Mouse (Mus musculus): ENCODE results near the gene Galnt18. TPM values are rescaled to one million over a fixed set of nuclear protein-coding genes. Genes with fewer than 3 reads are reported as not detected.

The Galnt18 gene
- polyA plus RNA-seq, 1 experiment from 2014 or later = 20.9 TPM

DNA sequence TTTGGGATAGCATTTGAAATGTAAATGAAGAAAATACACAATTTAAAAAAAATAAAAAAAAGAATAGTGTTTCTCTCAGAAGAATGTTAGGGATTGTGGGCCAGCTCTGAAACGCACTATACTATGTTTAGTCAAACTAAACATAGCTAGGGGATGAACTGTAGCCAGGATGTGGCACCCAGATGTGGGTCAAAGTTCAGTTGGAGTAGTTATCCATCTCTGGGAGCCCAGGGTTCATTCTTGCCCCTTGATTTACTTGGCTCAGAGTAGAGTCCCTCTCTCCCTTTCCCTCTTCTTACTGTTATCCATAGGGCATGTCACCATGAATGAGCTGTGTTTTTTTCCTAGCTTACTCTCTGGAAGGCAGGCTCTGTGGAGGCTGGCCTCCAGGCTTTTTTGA is 165.3 kb downstream of the Galnt18 start:
- Histone ChIP-seq H3K27ac (ENCODE audit: low read depth, low read length) (no peak overlapping the region), H3K36me3 (ENCODE audit: control insufficient read depth, insufficient read depth, low read length) (no peaks in the 10 kb centered on the region), H3K4me3 (ENCODE audit: low read length) (no peak overlapping the region), H3K9ac (ENCODE audit: low read depth, low read length) (no peak overlapping the region), H3K4me2 (ENCODE audit: low read length) (no peak overlapping the region), H3K9me3 (ENCODE audit: control insufficient read depth, low read length) (no peaks in the 10 kb centered on the region), H3K27me3 (replicated peaks; ENCODE audit: control insufficient read depth, insufficient read depth, low read length) (no peaks in the 10 kb centered on the region), H3K4me1 (ENCODE audit: control insufficient read depth, insufficient read depth, low read depth, low read length) (no peaks in the 10 kb centered on the region; the same call in 1 of the 2 replicates)
- WGBS = 82% methylated on average over 1 of the region's 1 CpGs
- ATAC-seq = no peak

DNA sequence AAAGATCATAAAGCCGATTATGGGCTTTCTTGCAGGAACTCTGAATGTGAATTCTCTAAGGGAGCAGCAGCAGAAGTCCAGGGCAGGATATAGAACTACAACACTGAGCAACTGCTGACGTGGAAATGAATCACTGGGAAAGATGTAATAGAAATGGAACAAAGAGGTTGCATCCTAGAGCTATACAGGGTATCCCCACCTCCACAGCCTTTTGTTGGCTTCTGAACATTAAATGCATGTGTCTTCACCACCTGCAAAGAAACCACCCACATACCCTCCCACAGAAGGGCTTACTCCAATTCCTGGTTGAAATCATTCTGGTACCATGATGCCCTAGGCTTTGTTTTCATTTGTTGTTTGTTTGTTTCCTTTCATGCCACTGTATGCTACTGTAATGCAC is 172.3 kb downstream of the Galnt18 start:
- Histone ChIP-seq H3K4me3 (ENCODE audit: low read length) (no peak overlapping the region), H3K4me1 (ENCODE audit: control insufficient read depth, insufficient read depth, low read depth, low read length) (no peaks in the 10 kb centered on the region), H3K27me3 (replicated peaks; ENCODE audit: control insufficient read depth, insufficient read depth, low read length) (no peaks in the 10 kb centered on the region), H3K4me2 (ENCODE audit: low read length) (no peak overlapping the region), H3K36me3 (ENCODE audit: control insufficient read depth, insufficient read depth, low read length) (no peaks in the 10 kb centered on the region), H3K9me3 (ENCODE audit: control insufficient read depth, low read length) (no peaks in the 10 kb centered on the region), H3K9ac (ENCODE audit: low read depth, low read length) (no peak overlapping the region), H3K27ac (ENCODE audit: low read depth, low read length) (no peak overlapping the region)
- no peak for ATAC-seq
- WGBS = 94% methylated on average over 2 of the region's 2 CpGs

DNA sequence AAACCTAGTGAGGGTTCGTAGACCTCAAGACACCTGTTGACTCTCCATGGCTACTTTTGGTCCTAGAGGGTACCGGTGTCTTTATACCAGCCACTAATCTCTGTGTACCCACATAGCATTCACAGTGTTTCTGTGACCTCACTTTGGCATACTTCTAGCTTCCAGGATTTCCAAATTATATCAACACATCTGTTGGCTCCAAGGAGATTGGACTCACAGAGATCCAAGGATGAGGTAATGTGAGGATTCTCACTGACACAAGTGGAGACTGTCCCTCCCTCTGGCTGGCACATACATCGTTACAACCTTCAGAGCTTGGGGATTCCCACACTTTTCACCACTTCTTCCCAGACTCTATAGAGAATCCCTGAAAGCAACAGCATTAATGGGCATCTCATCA is 173.7 kb downstream of the Galnt18 start:
- no peak for ATAC-seq
- H3K36me3 ChIP-seq (ENCODE audit: control insufficient read depth, insufficient read depth, low read length) = no peaks in the 10 kb centered on the region
- H3K9me3 ChIP-seq (ENCODE audit: control insufficient read depth, low read length) = no peaks in the 10 kb centered on the region
- no peaks in the 10 kb centered on the region for H3K27me3 ChIP-seq (replicated peaks; ENCODE audit: control insufficient read depth, insufficient read depth, low read length)
- WGBS = 87% methylated on average over 3 of the region's 3 CpGs
- H3K27ac ChIP-seq (ENCODE audit: low read depth, low read length) = no peak overlapping the region
- no peak overlapping the region for H3K4me2 ChIP-seq (ENCODE audit: low read length)
- no peak overlapping the region for H3K4me3 ChIP-seq (ENCODE audit: low read length)
- no peak overlapping the region for H3K9ac ChIP-seq (ENCODE audit: low read depth, low read length)
- H3K4me1 ChIP-seq (ENCODE audit: control insufficient read depth, insufficient read depth, low read depth, low read length) = no peaks in the 10 kb centered on the region

DNA sequence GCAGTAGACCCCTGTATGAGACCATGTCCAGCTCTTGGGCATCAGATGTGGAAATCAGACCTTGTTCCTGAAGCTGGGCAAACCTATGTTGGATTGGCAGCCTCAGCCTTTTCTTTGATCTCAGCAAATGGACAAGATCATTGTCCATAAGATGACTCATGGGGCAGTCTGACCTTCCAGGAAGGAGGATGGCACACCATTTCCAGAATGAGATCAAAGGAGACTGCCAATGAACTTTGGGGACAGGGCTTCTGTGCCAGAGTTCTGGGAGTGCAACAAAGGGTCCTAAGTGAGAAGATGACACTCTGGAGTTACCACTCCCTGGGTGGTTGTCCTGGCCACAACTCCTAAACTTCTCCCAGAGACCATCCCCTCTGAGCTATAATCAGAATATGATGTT is 174.1 kb downstream of the Galnt18 start:
- H3K4me3 ChIP-seq (ENCODE audit: low read length) = no peak overlapping the region
- H3K4me1 ChIP-seq (ENCODE audit: control insufficient read depth, insufficient read depth, low read depth, low read length) = no peaks in the 10 kb centered on the region
- H3K36me3 ChIP-seq (ENCODE audit: control insufficient read depth, insufficient read depth, low read length) = no peaks in the 10 kb centered on the region
- no peaks in the 10 kb centered on the region for H3K27me3 ChIP-seq (replicated peaks; ENCODE audit: control insufficient read depth, insufficient read depth, low read length)
- H3K4me2 ChIP-seq (ENCODE audit: low read length) = no peak overlapping the region
- no peak overlapping the region for H3K9ac ChIP-seq (ENCODE audit: low read depth, low read length)
- ATAC-seq = no peak
- no peak overlapping the region for H3K27ac ChIP-seq (ENCODE audit: low read depth, low read length)
- H3K9me3 ChIP-seq (ENCODE audit: control insufficient read depth, low read length) = no peaks in the 10 kb centered on the region

DNA sequence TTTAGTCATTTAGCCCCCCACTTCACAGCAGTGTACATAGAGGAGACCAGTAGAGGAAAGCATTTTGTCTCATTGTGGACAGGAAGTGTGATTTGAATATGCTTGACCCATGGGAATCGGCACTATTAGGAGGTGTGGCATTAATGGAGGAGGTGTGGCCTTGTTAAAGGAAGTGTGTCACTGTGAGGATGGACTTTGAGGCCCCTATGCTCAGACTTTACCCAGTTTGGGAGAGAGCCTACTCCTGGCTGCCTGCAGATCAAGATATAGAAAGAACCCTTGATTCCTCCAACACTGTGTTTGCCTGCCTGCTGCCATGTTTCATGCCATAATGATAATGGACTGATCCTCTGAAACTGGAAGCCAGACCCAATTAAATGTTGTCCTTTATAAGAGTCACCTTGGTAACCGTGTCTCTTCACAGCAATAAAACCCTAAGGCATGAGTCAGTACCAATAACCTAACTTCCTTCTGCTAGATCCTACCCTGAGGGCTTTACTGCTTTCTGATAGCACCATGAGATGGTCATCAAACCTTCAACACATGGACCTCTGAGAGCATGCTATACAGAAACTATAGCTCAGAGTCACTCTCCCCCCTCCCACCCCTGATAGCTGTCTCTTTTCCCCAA is 175.1 kb downstream of the Galnt18 start:
- Histone ChIP-seq H3K9me3 (ENCODE audit: control insufficient read depth, low read length) (no peaks in the 10 kb centered on the region), H3K4me3 (ENCODE audit: low read length) (no peak overlapping the region), H3K4me1 (ENCODE audit: control insufficient read depth, insufficient read depth, low read depth, low read length) (no peaks in the 10 kb centered on the region), H3K9ac (ENCODE audit: low read depth, low read length) (no peak overlapping the region), H3K36me3 (ENCODE audit: control insufficient read depth, insufficient read depth, low read length) (no peaks in the 10 kb centered on the region), H3K27me3 (replicated peaks; ENCODE audit: control insufficient read depth, insufficient read depth, low read length) (no peaks in the 10 kb centered on the region), H3K4me2 (ENCODE audit: low read length) (no peak overlapping the region), H3K27ac (ENCODE audit: low read depth, low read length) (no peak overlapping the region)
- 86% methylated on average over 2 of the region's 2 CpGs for WGBS
- no peak for ATAC-seq

DNA sequence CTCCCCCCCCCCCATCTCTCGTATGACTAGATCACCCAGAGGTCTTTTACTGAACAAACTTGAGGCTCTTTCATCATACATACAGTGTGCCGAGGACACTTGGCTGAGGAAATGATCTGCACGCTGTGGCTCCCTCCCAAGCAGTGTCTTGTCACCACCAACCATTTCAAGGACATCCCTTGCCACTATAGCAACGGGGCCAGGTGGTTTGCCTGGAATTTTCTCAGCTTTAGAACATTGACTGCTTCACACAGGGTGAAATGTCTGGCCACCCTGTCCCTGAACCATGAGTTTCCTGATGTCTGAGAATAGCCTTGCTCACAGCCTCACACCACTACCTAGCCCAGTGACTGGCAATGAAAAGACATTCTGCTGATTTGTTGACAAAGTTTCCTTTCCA is 176.6 kb downstream of the Galnt18 start:
- no peaks in the 10 kb centered on the region for H3K27me3 ChIP-seq (replicated peaks; ENCODE audit: control insufficient read depth, insufficient read depth, low read length)
- no peak overlapping the region for H3K4me2 ChIP-seq (ENCODE audit: low read length)
- H3K9me3 ChIP-seq (ENCODE audit: control insufficient read depth, low read length) = no peaks in the 10 kb centered on the region
- no peak overlapping the region for H3K9ac ChIP-seq (ENCODE audit: low read depth, low read length)
- H3K4me3 ChIP-seq (ENCODE audit: low read length) = no peak overlapping the region
- H3K4me1 ChIP-seq (ENCODE audit: control insufficient read depth, insufficient read depth, low read depth, low read length) = no peaks in the 10 kb centered on the region
- ATAC-seq = no peak
- no peaks in the 10 kb centered on the region for H3K36me3 ChIP-seq (ENCODE audit: control insufficient read depth, insufficient read depth, low read length)
- WGBS = 75% methylated on average over 4 of the region's 4 CpGs
- H3K27ac ChIP-seq (ENCODE audit: low read depth, low read length) = no peak overlapping the region

DNA sequence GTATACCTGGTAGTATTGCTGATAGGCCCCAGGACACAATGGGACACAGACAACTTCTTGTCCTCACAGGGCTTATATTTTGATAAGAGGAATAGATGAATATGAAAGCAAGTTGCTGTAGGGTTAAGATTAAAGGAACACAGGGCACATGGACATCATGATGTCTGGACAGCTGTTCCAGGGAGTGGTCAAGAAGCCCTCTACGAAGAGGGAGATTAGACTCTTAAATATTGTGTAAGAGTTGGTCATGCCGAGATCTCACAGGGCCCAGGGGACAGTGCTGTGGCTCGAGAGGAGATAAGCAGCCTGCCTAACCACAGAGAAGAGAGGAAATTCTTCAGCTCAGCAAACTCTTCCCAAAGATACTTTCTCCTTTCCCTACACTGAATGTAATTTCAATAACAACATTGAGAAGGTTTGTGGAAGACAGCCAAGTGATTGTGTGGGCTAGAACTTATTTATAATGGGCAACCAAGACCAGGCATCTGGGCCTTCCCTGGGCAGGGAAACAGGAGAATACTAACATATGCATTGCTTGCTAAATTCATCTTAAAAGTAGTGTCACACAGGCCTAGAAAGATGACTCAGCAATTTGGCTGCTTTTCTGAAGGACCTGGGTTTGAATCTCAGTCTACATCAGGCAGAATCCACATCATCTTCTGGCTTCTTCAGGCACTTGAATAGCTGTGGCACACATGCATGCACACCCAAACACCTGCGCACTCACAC is 178.3 kb downstream of the Galnt18 start:
- no peaks in the 10 kb centered on the region for H3K4me1 ChIP-seq (ENCODE audit: control insufficient read depth, insufficient read depth, low read depth, low read length)
- ATAC-seq = no peak
- no peak overlapping the region for H3K4me3 ChIP-seq (ENCODE audit: low read length)
- no peaks in the 10 kb centered on the region for H3K27me3 ChIP-seq (replicated peaks; ENCODE audit: control insufficient read depth, insufficient read depth, low read length)
- no peaks in the 10 kb centered on the region for H3K9me3 ChIP-seq (ENCODE audit: control insufficient read depth, low read length)
- no peaks in the 10 kb centered on the region for H3K36me3 ChIP-seq (ENCODE audit: control insufficient read depth, insufficient read depth, low read length)
- H3K9ac ChIP-seq (ENCODE audit: low read depth, low read length) = no peak overlapping the region
- no peak overlapping the region for H3K4me2 ChIP-seq (ENCODE audit: low read length)
- WGBS = 77% methylated on average over 4 of the region's 4 CpGs
- no peak overlapping the region for H3K27ac ChIP-seq (ENCODE audit: low read depth, low read length)

DNA sequence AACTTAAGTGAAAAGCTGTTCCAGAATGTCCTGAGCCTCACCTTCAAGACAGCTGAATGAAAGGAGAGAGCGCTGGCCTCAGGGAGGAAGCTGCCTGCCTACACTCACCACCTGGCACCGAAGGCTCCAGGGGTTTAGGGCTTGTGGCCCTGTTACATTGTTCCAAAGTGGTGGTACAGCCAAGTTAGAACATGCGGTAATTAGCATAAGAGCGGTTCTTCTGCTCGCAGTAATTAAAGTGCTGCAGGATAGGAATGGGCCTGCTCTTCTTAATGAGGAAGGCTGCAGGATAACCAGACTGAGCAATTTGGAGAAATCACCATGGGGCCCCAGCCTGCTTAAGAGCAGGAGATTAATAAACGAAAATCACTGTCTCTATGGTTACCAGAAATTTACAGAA is 179.0 kb downstream of the Galnt18 start:
- WGBS = 31% methylated on average over 6 of the region's 6 CpGs
- no peaks in the 10 kb centered on the region for H3K36me3 ChIP-seq (ENCODE audit: control insufficient read depth, insufficient read depth, low read length)
- no peak overlapping the region for H3K9ac ChIP-seq (ENCODE audit: low read depth, low read length)
- no peak overlapping the region for H3K27ac ChIP-seq (ENCODE audit: low read depth, low read length)
- no peak overlapping the region for H3K4me3 ChIP-seq (ENCODE audit: low read length)
- ATAC-seq = peak; percentile 84
- H3K4me2 ChIP-seq (ENCODE audit: low read length) = no peak overlapping the region
- H3K27me3 ChIP-seq (replicated peaks; ENCODE audit: control insufficient read depth, insufficient read depth, low read length) = no peaks in the 10 kb centered on the region; the same call in 1 of the 2 replicates
- no peaks in the 10 kb centered on the region for H3K4me1 ChIP-seq (ENCODE audit: control insufficient read depth, insufficient read depth, low read depth, low read length)
- H3K9me3 ChIP-seq (ENCODE audit: control insufficient read depth, low read length) = no peaks in the 10 kb centered on the region

DNA sequence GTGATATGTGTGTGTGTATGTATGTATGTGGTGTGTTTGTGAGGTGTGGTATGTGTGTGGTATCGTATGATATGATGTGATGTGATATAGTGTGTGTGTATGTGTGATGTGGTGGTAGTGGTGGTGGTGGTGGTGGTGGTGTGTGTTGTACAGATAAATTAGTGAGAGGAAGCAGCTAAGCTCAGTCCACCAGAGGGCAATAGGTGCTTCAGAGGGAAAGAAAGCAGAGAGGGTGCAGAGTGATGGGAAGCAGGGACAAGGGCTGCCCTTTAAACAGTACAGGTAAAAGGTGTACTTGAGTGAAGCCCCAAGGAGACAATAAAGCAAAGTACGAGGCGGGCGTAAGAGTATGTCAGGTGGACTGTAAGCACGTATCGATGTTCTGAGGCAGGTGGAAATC is 186.1 kb downstream of the Galnt18 start:
- Histone ChIP-seq H3K4me3 (ENCODE audit: low read length) (no peak overlapping the region), H3K4me1 (ENCODE audit: control insufficient read depth, insufficient read depth, low read depth, low read length) (peaks cover 6% of the 10 kb centered on the region; the same call in 1 of the 2 replicates), H3K36me3 (ENCODE audit: control insufficient read depth, insufficient read depth, low read length) (no peaks in the 10 kb centered on the region), H3K27me3 (replicated peaks; ENCODE audit: control insufficient read depth, insufficient read depth, low read length) (no peaks in the 10 kb centered on the region; the same call in 1 of the 2 replicates), H3K9me3 (ENCODE audit: control insufficient read depth, low read length) (no peaks in the 10 kb centered on the region), H3K9ac (ENCODE audit: low read depth, low read length) (no peak overlapping the region), H3K4me2 (ENCODE audit: low read length) (no peak overlapping the region), H3K27ac (ENCODE audit: low read depth, low read length) (no peak overlapping the region)
- no peak for ATAC-seq
- WGBS = 88% methylated on average over 6 of the region's 6 CpGs
